Mouse (Mus musculus): ENCODE measurements around the gene Lmcd1.

DNA sequence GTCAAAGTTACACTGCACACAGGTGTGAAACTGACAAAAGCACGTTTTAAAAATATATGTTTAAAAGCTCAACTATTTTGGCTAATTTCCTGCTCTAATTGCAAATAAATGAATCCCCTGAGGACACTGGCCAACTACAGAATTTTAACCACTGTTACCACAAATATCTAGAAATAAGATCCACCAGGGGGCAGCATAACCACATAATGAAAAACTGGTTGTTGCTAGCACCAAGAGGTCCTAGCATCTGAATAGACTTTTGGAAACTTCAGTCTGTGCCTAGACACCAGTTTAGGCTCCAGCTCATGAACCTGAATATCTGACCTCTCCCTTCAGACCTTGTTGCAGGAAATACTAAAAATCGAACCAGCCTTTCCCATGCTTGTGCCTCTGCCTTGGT lies 91.0 kb downstream of the Lmcd1 start:
- no peak for TF ChIP-seq TAL1 (IDR thresholded peaks at IDR 0.05; ENCODE audit: low read length)
- TF ChIP-seq GATA1 (IDR thresholded peaks at IDR 0.05; ENCODE audit: low read length), result no peak

Data from erythroblast, embryonic 14.5 days (primary cell).